Mouse (Mus musculus): ENCODE measurements at regions not wholly inside any gene's neighbourhood (a gene's known extent, or its start where the extent isn't known, plus 50 kb on each side); places are given as distances from the start of the nearest gene placed in this dataset.
A peak's percentile ranks its signal among the peaks of the same experiment; 100 is the strongest.

GRCm38 (mm10) chr8:77834283-77834682 is 110.0 kb upstream of the Ednra start:
- TF ChIP-seq CTCF (IDR thresholded peaks at IDR 0.05) (no peak), EP300 (IDR thresholded peaks at IDR 0.05) (peak; percentile 63)

Data from lung, postnatal 0 days (tissue).